Mouse (Mus musculus) heart, postnatal 4 days (tissue): ENCODE measurements around the gene Tmprss6. TPM values are rescaled to one million over a fixed set of nuclear protein-coding genes. Genes with fewer than 3 reads are reported as not detected.
A peak's percentile ranks its signal among the peaks of the same experiment; 100 is the strongest.

ENCODE experiments used
- DNase-seq: peaks from one replicate; pipeline ENCODE4 v3.0.0; 2021
- total RNA-seq, 2 experiments: library from RNA; stranded (reverse); gene quantifications; 2 replicates each; pipeline ENCODE4 v1.2.3; 2021

The Tmprss6 gene
- total RNA-seq, 2 experiments from 2014 or later: not detected

DNA sequence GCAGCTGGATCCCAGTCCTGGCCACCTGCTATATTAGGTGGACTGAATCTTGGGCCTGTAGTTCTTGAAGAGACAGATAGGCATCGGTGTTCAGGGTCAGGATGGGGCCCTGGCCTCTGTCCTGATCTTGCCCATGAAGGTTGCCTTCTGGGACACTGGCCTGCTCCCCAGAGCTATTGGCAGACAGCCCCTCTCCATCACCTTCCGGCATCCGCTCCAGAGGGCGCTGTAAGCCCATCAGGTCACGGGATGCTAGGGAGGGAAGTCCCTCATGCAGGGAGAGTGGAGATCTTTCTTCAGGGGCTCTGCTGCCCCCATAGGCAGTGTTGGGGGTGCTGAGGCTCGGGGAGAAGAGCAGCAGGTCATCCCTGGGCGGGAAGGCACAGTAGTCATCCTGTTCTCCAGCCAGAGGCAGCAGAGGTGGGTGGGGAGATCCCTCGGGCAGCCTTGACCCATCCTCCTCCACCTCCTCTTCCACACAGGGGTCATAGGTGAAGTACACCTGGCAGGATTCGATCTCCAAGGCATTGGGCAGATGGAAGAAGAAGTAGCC is 13.1 kb upstream of the Tmprss6 start:
- peak; percentile 53 for DNase-seq

DNA sequence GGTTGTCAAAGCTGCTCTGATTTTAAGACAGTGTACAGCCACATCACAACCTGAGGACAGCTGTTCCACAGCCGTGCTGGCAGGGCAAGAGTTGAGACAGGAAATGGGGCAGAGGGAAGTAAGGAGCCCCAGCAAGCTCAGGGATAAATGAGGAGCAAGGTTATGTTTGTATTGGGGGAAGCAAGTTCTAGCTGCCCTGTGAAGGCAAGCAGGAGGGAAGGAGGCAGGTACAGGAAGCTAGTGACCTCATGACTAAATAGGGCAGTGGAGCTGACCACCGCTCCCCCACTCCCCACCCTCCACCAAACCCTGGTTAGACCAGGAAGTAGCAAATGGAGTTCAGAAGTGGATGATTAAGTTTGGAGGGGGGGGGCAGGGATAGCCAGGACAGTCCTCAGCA is 12.6 kb upstream of the Tmprss6 start:
- no peak for DNase-seq

DNA sequence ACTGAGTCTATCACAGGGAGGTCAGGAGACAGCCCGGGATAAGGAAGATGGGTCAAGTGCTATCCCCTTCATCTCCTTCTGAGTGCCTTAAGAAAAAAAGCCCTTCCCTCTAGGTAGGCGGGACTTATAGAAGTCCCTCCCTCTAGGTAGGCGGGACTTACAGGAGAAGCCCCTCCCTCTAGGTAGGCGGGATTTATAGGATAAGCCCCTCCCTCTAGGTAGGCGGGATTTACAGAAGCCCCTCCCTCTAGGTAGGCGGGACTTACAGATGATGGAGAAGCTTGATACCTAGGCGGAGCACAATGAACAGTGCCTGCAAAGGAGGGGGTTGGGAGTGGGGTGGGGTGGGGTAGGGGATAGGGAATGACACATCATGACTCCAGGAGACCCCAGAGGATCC is 11.7 kb upstream of the Tmprss6 start:
- DNase-seq: no peak

GRCm38 (mm10) chr15:78479470-78479869 is 11.0 kb upstream of the Tmprss6 start:
- DNase-seq: no peak

- no peak for DNase-seq
These were observed 9.6 kb upstream of the Tmprss6 start for GRCm38 (mm10) chr15:78478073-78478472.

GRCm38 (mm10) chr15:78476878-78477277 is 8.4 kb upstream of the Tmprss6 start:
- no peak for DNase-seq

- DNase-seq: no peak
These were observed 7.2 kb upstream of the Tmprss6 start for GRCm38 (mm10) chr15:78475604-78476031.

DNA sequence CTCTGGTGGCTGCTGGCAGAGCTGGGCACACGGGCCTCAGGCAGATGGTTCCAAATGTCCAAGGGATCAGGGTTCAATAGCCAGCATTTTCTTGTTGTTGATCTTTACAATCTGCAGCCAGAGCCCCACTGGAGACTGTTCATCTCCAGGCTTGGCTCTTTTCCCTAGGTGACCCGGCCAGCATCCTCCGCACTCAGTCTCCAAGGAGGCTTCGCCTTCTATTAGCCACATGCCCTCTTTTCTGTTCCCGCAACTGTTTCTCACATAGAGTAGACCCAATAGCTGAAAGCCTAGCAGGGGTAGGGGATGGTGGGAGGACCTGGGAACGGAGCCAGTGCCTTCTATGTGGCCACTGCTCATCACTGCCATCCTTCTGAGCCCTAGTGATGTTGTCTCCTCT is 5.0 kb upstream of the Tmprss6 start:
- no peak for DNase-seq

GRCm38 (mm10) chr15:78471902-78472301 is 3.5 kb upstream of the Tmprss6 start:
- no peak for DNase-seq

DNA sequence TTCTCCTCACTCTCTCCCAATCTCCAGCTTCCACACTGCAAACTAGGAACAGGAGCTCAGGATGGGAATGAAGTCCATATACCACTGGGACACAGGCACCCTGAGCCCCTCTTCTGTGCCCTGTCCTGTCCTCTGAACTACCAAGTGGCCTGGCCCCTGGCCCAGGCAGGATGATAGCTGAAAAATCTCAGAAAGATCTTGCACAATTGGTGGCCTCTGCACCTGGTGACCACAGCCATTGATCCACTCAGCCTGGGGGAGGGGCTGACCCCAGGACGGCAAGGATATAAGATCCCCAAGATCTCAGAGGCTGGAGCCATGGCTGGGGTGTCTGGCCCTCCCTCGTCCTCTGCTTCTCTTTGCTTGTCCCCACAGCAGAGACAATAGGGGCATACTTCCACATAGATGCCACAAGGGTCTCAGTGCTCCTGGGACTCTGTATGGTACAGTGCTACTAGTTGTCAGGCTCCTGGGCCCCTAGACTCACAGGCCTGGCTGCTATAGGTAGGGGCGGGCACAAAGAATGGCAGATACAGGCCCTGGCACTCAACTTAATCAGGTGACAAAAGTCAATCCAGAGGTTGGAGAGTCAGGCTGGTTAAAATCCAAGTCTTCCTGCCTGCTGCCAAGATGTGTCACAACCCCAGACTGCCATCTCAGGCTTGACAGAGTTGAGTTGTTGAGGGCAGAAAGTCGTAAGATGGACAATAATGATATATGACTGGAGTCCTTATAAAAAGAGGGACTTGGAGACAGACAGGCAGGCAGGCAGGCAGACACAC is 2.3 kb upstream of the Tmprss6 start:
- DNase-seq: peak; percentile 20

GRCm38 (mm10) chr15:78467570-78467969 is 864 bp downstream of the Tmprss6 start:
- no peak for DNase-seq

DNA sequence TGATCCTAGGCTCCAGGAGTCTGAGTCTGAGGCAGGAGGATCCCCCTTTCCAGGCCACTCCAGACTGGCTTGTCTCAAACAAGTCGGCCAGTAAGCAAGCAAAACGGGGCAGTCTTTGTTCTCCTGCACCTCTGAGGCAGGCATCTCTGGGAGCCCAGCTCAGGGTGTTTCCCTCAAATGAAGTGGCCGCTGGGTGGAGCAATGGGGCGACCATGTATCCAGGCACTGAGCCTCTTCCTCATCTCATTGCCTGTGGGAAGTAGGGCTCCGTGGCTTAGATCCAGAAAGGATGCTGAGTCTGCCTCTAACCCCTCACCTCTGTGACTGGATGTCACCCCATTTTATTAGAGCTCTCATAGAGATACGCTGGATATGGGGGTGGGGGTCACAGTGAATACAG is 1.6 kb downstream of the Tmprss6 start:
- DNase-seq: no peak

DNA sequence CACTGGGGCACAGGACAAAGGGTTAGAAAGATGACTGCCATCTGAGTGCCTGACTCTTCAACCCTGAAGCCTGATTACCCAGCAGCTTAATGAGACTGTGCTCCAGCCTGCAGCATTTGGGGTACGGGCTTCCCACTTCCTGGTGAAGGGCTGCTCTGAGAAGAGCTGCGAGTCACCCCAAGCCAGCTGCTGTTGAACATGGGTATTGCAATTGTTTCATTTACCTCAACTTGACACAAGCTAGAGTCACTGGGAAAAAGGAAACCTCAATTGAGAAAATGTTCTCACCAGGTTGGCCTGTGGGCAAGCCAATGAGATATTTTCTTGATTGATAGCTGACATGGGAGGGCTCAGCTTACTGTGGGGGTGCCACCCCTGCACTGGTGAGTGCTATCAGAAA is 5.5 kb downstream of the Tmprss6 start:
- no peak for DNase-seq

DNA sequence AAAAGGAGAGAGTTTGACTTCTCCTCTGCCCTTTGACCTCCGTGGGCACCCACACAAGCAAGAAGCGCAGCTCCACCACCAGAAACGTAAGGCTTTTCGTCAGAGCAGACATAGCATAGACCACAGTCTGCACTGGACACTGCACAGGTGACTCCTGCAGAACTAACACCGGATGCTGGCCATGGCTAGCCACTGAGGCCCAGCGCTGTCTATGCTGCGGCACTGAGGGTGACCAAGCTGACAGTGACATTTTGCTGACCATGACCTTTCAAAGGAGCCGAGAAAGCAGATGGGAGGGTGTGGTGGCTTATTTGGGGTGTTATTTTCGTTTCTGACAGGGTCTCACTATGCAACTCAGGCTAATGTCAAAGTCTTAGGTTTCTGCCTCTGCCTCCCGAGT is 11.2 kb downstream of the Tmprss6 start:
- no peak for DNase-seq

- no peak for DNase-seq
These were observed 12.4 kb downstream of the Tmprss6 start for GRCm38 (mm10) chr15:78456051-78456450.

DNA sequence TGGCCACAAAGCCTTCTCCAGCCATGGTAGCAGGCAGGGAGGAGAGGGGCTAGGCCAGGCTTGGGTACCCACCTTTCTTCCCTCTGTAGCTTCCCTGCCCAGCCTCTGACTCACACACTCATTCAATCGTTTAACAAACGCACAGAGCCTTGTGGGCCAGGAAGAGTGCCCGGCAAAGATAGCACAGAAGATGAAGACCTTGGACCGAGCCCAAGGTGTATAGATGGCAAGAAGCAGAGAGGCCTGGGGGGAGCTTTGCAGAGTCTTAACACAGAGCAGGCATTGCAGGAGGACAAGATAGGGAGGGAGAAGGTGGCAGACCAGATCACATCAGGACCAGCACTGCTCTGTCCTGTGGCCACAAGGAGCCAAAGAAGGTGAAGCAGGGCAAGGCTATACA is 13.3 kb downstream of the Tmprss6 start:
- no peak for DNase-seq

DNA sequence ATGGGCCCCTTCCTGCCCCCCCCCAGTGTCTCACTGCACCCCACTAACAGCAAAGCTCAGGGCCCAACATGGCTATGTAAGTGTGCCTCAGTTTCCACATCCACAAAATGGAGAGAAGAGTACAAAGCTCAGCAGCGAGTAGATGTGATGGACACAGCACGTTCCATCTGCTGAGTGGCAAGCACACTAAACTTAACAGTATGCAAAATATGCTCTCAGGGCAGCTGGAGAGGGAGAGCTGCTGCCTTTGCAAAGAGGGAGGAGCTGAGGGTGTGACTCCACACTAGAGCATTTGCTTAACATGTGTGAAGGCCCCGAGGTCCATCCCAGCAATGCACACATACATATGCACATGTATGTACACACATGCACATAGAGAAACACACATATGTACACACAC is 15.5 kb downstream of the Tmprss6 start:
- DNase-seq: no peak

DNA sequence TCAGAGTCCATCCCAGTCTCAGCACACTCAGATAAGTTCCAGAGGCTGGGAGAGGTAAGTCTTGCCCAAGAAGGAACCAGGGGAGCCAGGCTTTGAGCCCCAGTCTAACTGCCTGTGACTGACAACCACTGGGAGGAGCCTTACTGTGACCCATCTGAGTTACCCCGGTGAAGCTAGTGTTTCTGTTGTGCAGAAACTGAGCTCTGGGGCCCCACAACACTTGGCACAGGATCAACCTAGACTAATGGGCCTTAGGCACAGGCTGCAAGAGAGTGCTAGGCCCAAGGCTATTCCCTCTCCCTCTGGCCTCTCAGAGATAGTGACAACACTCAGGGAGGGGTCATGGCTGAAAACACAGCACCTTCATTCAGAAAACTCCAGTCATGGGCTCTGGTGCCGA is 17.2 kb downstream of the Tmprss6 start:
- DNase-seq: no peak

DNA sequence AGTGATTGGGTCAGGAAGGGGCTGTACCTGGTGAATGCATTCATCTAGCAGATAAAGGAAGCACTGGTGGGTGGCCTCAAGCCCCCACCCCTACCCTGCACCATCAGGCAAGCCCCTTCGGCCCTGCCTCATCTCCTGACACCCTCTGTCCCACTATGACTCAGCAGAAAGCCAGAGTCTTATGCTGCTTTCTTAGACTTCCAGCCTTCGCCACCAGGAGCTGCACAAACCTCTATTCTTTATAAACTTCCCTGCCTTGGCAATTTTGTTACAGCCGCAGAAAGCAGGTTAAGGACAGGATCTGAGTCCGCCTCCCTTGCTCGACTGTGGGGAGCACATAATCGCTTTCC is 18.0 kb downstream of the Tmprss6 start:
- DNase-seq: no peak

DNA sequence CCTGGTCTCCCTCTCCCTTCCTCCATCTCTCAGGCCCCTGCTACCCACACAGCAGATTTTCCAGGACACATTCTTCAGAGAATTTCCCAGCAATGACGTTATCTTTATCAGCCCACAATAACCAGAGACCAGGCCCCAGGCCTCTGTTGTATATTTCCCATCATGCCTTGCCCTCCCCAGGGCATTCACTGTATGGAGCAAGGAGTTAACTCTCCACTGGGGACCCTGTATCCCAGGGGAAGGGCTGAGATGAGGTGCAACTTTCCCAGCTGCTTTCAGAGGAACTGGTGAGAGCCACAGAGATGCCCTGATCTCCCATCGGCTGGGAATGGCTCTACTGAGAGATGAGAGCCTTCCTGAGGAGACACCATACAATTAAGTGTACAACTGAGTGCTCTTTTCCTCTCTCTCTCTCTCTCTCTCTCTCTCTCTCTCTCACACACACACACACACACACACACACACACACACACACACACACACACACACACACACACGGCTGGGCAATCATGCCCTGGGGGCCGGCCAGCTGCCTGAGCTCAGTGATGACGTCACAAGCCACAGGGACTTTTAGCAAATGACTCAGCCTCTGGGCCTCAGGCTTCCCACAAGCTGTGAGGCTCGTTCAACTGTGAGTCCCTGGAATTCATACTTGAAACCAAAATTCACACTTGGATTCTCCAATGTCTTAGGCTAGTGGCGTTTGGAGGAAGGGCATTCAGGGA is 18.6 kb downstream of the Tmprss6 start:
- peak; percentile 80 for DNase-seq

GRCm38 (mm10) chr15:78449131-78449530 is 19.3 kb downstream of the Tmprss6 start:
- no peak for DNase-seq

DNA sequence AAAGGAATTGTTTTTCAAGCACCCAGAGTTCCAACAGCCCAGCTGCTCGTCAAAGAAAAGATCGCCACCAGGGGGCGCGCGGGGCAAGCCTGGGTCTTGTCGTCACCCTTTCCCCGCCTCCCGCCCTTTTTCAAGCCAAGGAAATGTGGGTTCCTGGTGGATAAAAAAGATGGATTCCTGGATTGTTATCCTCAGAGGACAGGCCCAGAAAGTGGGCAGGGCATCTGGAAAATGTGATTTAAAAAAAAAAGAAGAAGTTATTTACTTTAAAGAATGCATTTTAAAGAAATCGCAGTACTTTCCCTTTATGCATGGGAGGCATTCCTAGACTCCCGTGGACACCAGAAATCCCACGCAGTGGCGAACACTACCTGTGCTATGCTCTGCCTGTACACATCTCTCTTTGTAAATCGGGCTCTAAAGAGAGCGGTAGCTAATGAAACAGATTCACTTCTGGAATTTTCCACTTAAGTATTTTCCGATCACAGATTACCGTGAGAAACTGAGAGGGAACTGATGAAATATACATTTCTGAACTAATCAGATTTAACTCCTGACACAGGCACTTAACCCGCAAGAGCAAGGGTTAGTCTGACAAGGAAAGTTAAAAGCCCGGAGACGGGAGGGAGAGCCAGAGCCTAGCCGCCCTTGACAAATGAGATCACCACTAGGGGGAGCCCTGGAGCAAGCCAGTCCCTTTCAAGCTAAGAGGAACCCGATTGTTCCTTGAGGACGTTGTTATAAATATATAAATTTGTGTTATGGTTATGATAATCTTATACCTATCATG is 20.5 kb downstream of the Tmprss6 start:
- peak; percentile 99 for DNase-seq

GRCm38 (mm10) chr15:78447121-78447520 is 21.3 kb downstream of the Tmprss6 start:
- no peak for DNase-seq
